Mouse (Mus musculus): ENCODE measurements around the gene Actr10. TPM values are rescaled to one million over a fixed set of nuclear protein-coding genes. Genes with fewer than 3 reads are reported as not detected.

Actr10 gene
- polyA plus RNA-seq (2014; fragmentation: Nextera tagmentation; extraction: Ambion mirVana), result 197 and 201 TPM in 2 replicates

DNA sequence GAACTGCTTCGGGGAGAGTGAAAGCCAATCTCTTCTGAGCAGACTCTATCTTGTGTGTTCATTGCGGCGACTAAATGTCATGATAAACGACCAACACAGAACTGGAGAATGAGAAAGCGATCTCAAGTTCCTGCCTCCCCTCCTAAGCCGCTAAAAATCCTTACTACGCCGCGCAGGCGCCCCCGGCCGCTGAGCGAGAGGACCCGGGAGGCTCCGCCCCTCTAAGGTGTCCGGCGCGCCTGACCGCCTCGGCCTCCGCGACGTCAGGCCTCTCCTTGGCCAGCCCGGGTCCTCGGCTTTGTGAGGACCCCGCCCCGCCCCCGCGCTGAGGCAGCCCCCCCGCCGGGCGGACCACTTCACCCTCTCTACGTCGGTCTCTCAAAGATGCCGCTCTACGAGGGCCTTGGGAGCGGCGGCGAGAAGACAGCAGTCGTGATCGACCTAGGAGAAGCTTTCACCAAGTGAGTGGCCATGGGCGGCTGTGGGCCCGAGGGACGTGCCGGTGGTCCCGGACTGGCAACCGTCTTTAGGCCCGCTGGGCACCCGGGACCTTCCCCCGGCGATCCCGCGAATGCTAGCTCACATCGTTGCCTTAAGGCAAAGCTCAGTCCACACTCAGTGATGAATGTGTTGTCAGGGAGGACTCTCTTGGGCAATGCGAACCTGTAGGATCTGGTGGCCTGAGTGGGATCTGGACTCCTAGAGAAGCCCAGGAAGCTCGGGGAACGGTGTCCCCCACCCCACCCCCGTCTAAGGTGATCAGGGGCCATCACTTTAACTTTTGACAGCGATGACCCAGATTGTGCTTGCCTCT, at the start of gene Actr10:
TSS of gene Actr10 (plus strand) at position 287 of the 814 bp plus-strand sequence.
- DNase-seq (ENCODE audit: low spot score), result peak; percentile 95

DNA sequence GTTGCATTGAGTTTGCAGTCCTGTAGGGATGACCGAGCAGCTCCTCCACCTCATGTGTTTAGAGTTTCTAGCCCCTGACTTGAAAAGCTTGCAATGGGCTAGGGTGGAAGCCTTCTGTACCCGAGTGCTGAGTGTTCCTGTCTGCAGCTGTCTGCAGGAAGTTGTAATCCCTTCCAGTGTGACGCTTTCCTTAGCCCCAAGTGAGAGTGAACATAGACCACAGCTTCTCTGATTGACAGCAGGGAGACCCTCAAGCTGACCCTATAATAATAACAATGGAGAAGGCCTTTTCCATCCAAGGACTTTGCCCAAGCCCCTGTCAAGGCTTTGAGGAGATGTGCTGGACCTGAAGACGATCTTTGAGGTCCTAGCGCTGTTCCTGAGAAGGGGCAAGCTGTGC, 47.3 kb upstream of the Actr10 start:
- Histone ChIP-seq H3K9ac (ENCODE audit: low read depth, low read length) (no peak overlapping the region), H3K4me1 (replicated peaks; ENCODE audit: control insufficient read depth, insufficient read depth, low read length) (no peaks in the 10 kb centered on the region), H3K27me3 (replicated peaks; ENCODE audit: control insufficient read depth, insufficient read depth, low read length) (no peaks in the 10 kb centered on the region), H3K36me3 (ENCODE audit: control insufficient read depth, insufficient read depth, low read length) (no peaks in the 10 kb centered on the region; the same call in 1 of the 2 replicates), H3K27ac (ENCODE audit: low read depth, low read length) (no peak overlapping the region), H3K4me3 (ENCODE audit: low read depth, low read length) (no peak overlapping the region), H3K9me3 (ENCODE audit: control insufficient read depth, low read length) (no peaks in the 10 kb centered on the region), H3K4me2 (no peak overlapping the region)
- WGBS, result 77% methylated on average over 5 of the region's 5 CpGs
- ATAC-seq (replicated peaks; ENCODE audit: low FRiP score), result no peak
- DNase-seq (ENCODE audit: low spot score), result no peak

More for the DNA sequence above, at the start of gene Actr10:
- Histone ChIP-seq H3K9ac (ENCODE audit: low read depth, low read length) (peak within 1 kb of the TSS; percentile 88), H3K27ac (ENCODE audit: low read depth, low read length) (peak within 1 kb of the TSS; percentile 94), H3K4me1 (replicated peaks; ENCODE audit: control insufficient read depth, insufficient read depth, low read length) (no peaks in the 10 kb centered on the region), H3K4me3 (ENCODE audit: low read depth, low read length) (peak within 1 kb of the TSS; percentile 85), H3K36me3 (ENCODE audit: control insufficient read depth, insufficient read depth, low read length) (peaks cover 3% of the 10 kb centered on the region; the same call in 1 of the 2 replicates), H3K9me3 (ENCODE audit: control insufficient read depth, low read length) (no peaks in the 10 kb centered on the region; the same call in 1 of the 2 replicates), H3K27me3 (replicated peaks; ENCODE audit: control insufficient read depth, insufficient read depth, low read length) (no peaks in the 10 kb centered on the region), H3K4me2 (peak within 1 kb of the TSS; percentile 81)
- 1% methylated on average over 59 of the region's 59 CpGs for WGBS
- ATAC-seq (replicated peaks; ENCODE audit: low FRiP score), result peak; percentile 95

DNA sequence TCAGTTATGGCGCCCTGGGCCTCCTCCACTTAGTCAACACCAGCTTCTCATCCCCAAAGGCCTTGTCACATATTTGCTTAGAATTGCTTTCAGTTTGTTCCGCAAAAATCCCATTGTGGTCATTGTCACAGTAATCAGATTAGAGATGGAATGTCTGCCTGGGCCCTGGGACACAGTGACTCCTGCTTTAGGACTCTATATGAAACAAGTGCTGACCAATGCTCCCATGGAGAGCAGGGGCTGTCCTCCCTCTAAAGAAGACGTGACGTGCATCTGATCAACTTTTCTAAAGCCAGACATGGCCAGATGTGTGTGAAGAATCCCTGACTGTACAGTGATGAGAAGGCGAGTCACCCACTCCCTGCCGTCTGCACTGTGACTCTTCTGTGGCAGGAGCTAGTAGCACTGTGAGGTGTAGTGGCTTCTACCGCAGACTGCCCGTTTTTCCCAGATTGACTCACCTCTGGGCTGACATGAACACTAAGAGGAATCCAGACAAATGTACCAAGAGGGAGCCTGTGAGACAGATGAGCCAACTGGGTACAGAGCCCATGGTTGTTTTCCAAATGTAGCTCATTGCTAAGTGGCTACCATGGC, 46.7 kb upstream of the Actr10 start:
- Histone ChIP-seq H3K9me3 (ENCODE audit: control insufficient read depth, low read length) (no peaks in the 10 kb centered on the region), H3K36me3 (ENCODE audit: control insufficient read depth, insufficient read depth, low read length) (no peaks in the 10 kb centered on the region; the same call in 1 of the 2 replicates), H3K4me2 (no peak overlapping the region), H3K27ac (ENCODE audit: low read depth, low read length) (no peak overlapping the region), H3K27me3 (replicated peaks; ENCODE audit: control insufficient read depth, insufficient read depth, low read length) (no peaks in the 10 kb centered on the region), H3K4me1 (replicated peaks; ENCODE audit: control insufficient read depth, insufficient read depth, low read length) (no peaks in the 10 kb centered on the region), H3K9ac (ENCODE audit: low read depth, low read length) (no peak overlapping the region), H3K4me3 (ENCODE audit: low read depth, low read length) (no peak overlapping the region)
- ATAC-seq (replicated peaks; ENCODE audit: low FRiP score) (no peak), DNase-seq (ENCODE audit: low spot score) (no peak)
- WGBS, result 90% methylated on average over 8 of the region's 8 CpGs

DNA sequence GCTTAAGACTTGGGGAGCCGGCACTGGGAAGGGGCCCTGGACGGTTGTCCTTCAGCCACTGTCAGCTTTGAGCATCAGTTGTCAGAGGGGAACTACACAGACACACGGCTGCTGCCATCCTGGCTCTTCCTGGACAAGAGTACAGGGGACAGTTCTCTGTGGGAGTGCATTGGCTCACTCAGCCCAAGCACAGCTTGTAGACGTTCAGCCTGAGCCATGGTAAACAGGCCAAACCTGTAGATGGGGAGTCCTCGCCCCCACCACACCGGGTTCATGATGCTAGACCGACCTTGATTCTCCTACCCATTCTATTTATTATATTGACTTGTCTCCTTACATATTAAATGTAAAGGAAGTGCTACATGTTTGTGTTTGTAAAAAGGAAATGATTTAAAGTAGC, 42.4 kb upstream of the Actr10 start:
- no peak overlapping the region for H3K27ac ChIP-seq (ENCODE audit: low read depth, low read length)
- H3K9me3 ChIP-seq (ENCODE audit: control insufficient read depth, low read length), result no peaks in the 10 kb centered on the region
- no peaks in the 10 kb centered on the region; the same call in 1 of the 2 replicates for H3K36me3 ChIP-seq (ENCODE audit: control insufficient read depth, insufficient read depth, low read length)
- 84% methylated on average over 7 of the region's 7 CpGs for WGBS
- no peak overlapping the region for H3K9ac ChIP-seq (ENCODE audit: low read depth, low read length)
- H3K4me3 ChIP-seq (ENCODE audit: low read depth, low read length), result no peak overlapping the region
- DNase-seq (ENCODE audit: low spot score) (no peak), ATAC-seq (replicated peaks; ENCODE audit: low FRiP score) (no peak)
- H3K4me1 ChIP-seq (replicated peaks; ENCODE audit: control insufficient read depth, insufficient read depth, low read length), result no peaks in the 10 kb centered on the region
- no peak overlapping the region for H3K4me2 ChIP-seq
- no peaks in the 10 kb centered on the region for H3K27me3 ChIP-seq (replicated peaks; ENCODE audit: control insufficient read depth, insufficient read depth, low read length)

DNA sequence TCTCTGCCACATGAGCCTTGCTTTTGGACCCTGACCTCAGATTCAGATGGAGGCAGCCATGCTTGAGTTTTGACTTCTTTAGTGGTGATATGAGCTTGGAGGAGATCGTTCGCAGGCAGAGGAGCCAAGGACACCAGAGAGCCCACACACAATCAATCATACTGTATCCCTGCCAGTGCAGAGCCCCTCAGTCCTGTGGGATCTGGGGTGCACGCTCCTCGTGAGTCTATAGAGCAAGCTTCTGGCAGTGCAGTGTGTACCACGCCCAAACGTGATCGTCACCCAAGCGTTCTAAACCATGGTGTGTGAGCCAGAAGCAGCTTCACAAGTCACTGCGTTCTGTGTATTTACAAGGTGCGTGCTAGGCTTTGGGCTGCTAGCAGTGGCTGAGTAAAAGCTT, 41.6 kb upstream of the Actr10 start:
- H3K4me1 ChIP-seq (replicated peaks; ENCODE audit: control insufficient read depth, insufficient read depth, low read length), result no peaks in the 10 kb centered on the region
- no peak overlapping the region for H3K4me2 ChIP-seq
- H3K27ac ChIP-seq (ENCODE audit: low read depth, low read length), result no peak overlapping the region
- H3K9me3 ChIP-seq (ENCODE audit: control insufficient read depth, low read length), result no peaks in the 10 kb centered on the region
- no peaks in the 10 kb centered on the region for H3K27me3 ChIP-seq (replicated peaks; ENCODE audit: control insufficient read depth, insufficient read depth, low read length)
- H3K9ac ChIP-seq (ENCODE audit: low read depth, low read length), result no peak overlapping the region
- no peaks in the 10 kb centered on the region; the same call in 1 of the 2 replicates for H3K36me3 ChIP-seq (ENCODE audit: control insufficient read depth, insufficient read depth, low read length)
- ATAC-seq (replicated peaks; ENCODE audit: low FRiP score) (no peak), DNase-seq (ENCODE audit: low spot score) (no peak)
- WGBS, result 88% methylated on average over 10 of the region's 10 CpGs
- no peak overlapping the region for H3K4me3 ChIP-seq (ENCODE audit: low read depth, low read length)

DNA sequence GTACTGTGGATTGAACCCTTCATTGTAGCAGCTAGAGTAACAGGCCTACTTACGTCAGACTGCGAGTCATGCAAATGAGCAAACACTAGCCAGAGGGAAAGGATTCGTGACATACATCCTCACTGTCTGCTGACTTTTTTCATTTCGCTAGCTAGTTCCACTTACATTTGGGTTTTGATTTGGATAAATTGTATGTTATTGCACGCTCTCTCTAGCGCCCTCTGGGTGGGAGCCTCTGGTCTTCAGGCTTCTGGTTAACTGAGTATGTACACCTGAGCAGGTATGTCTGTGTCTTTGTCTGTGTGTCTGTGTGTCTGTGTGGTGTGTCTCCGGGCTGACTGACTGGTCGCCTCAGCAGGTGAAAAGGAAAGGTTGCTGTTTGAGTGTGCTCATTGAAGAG, 40.2 kb upstream of the Actr10 start:
- Histone ChIP-seq H3K4me1 (replicated peaks; ENCODE audit: control insufficient read depth, insufficient read depth, low read length) (no peaks in the 10 kb centered on the region), H3K27me3 (replicated peaks; ENCODE audit: control insufficient read depth, insufficient read depth, low read length) (no peaks in the 10 kb centered on the region), H3K4me3 (ENCODE audit: low read depth, low read length) (no peak overlapping the region), H3K9me3 (ENCODE audit: control insufficient read depth, low read length) (no peaks in the 10 kb centered on the region), H3K36me3 (ENCODE audit: control insufficient read depth, insufficient read depth, low read length) (no peaks in the 10 kb centered on the region; the same call in 1 of the 2 replicates), H3K27ac (ENCODE audit: low read depth, low read length) (no peak overlapping the region), H3K4me2 (no peak overlapping the region), H3K9ac (ENCODE audit: low read depth, low read length) (no peak overlapping the region)
- 83% methylated on average over 8 of the region's 8 CpGs for WGBS
- no peak for ATAC-seq (replicated peaks; ENCODE audit: low FRiP score)
- no peak for DNase-seq (ENCODE audit: low spot score)

DNA sequence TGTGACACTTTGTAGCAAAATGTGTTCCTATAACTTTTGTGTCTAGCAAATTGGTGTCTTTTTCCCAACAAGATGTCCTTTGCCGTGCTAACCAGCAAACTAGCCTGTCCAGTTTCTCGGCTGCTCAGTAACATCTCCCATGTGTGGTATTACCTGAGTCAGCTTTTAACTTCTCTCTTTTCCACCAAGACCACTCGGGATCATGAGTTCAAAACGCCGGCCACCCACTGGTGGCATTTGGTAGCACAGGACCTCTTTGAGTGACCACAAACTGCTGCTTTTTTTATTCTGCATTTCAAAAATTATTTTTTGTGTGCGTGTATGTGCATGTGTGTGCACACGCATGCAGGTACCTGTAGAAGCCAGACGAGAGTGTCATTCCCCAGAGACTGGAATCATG, 39.2 kb upstream of the Actr10 start:
- H3K36me3 ChIP-seq (ENCODE audit: control insufficient read depth, insufficient read depth, low read length), result no peaks in the 10 kb centered on the region; the same call in 1 of the 2 replicates
- WGBS, result 79% methylated on average over 8 of the region's 8 CpGs
- no peaks in the 10 kb centered on the region for H3K27me3 ChIP-seq (replicated peaks; ENCODE audit: control insufficient read depth, insufficient read depth, low read length)
- ATAC-seq (replicated peaks; ENCODE audit: low FRiP score) (no peak), DNase-seq (ENCODE audit: low spot score) (no peak)
- no peak overlapping the region for H3K4me3 ChIP-seq (ENCODE audit: low read depth, low read length)
- H3K9me3 ChIP-seq (ENCODE audit: control insufficient read depth, low read length), result no peaks in the 10 kb centered on the region
- H3K27ac ChIP-seq (ENCODE audit: low read depth, low read length), result no peak overlapping the region
- H3K4me2 ChIP-seq, result no peak overlapping the region
- no peaks in the 10 kb centered on the region for H3K4me1 ChIP-seq (replicated peaks; ENCODE audit: control insufficient read depth, insufficient read depth, low read length)
- H3K9ac ChIP-seq (ENCODE audit: low read depth, low read length), result no peak overlapping the region

DNA sequence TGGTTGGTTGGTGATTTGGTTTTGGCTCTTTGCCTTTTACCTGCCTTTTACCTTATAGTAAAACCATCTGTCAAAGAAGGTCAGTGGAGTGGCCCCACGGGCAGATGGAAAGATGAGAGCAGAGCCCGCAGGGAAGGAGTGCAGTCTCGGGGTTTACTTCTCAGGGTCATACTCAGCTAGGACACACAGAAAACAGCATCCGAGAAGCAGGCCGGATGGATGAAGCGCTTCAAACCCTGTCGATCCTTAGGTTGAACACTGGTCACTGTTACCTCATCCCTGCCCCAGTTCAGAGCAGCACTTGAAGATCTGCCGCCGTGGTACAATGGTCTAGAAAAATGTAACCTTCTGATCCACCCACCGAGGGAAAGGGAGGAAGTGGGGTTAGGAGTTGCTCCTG, 33.2 kb upstream of the Actr10 start:
- WGBS, result 89% methylated on average over 10 of the region's 10 CpGs

More for the DNA sequence above, 33.2 kb upstream of the Actr10 start:
- Histone ChIP-seq H3K9ac (ENCODE audit: low read depth, low read length) (no peak overlapping the region), H3K27me3 (replicated peaks; ENCODE audit: control insufficient read depth, insufficient read depth, low read length) (no peaks in the 10 kb centered on the region), H3K27ac (ENCODE audit: low read depth, low read length) (no peak overlapping the region), H3K36me3 (ENCODE audit: control insufficient read depth, insufficient read depth, low read length) (no peaks in the 10 kb centered on the region; the same call in 1 of the 2 replicates), H3K4me2 (no peak overlapping the region), H3K9me3 (ENCODE audit: control insufficient read depth, low read length) (no peaks in the 10 kb centered on the region), H3K4me1 (replicated peaks; ENCODE audit: control insufficient read depth, insufficient read depth, low read length) (no peaks in the 10 kb centered on the region), H3K4me3 (ENCODE audit: low read depth, low read length) (no peak overlapping the region)
- ATAC-seq (replicated peaks; ENCODE audit: low FRiP score), result no peak
- DNase-seq (ENCODE audit: low spot score), result no peak

Measured in liver, embryonic 11.5 days (tissue).